Mouse (Mus musculus): ENCODE measurements around the gene Mgat4c. TPM values are rescaled to one million over a fixed set of nuclear protein-coding genes. Genes with fewer than 3 reads are reported as not detected.

The Mgat4c gene
- total RNA-seq (2021) = 10 to 100 TPM; 25.8 to 28.7 TPM

DNA sequence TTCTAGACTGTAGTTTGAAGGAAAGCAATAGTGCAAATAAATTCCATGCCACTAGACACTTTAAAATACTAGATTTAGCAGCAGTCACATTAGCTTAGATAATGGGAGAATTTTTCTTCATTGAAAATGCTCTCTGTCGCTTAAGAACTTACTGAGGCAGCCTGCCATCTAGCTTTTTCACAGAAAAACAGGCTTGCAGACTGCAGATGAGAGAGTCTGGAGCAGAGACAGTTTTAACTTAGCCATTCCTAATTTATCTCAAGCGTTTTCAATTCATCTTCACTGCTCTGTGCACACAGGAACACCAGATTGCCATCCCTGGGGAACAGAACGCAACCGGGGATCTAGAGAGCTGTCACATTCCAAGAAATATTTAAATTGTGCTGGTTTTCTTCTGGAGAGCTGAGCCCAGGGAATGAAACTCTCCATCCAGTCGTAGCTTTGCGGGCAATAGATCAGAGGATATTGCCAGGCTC is at the start of gene Mgat4c:
TSS of gene Mgat4c (plus strand) at position 51 of the 476 bp plus-strand sequence.
- peak; percentile 16 to 23 for DNase-seq (ENCODE audit: extremely low spot score in 1 of 2, low spot score in 1 of 2)

DNA sequence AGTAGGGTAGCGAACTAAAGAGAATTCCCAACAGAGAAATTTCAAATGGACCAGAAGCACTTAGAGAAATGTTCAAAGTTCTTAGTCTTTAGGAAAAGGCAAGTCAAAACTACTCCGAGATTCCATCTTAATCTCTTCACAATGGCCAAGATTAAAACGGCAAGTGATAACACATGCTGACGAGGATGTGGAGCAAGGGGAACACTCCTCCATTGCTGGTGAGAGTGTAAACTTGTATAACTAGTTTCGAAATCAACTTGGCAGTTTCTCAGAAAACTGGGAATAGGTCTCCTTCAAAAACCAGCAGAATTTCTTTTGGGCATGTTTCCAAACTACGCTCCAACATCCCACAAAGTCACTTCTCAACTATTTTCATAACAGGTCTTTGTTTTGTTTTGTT is 46.0 kb upstream of the Mgat4c start:
- DNase-seq (ENCODE audit: extremely low spot score in 1 of 2, low spot score in 1 of 2) = no peak

DNA sequence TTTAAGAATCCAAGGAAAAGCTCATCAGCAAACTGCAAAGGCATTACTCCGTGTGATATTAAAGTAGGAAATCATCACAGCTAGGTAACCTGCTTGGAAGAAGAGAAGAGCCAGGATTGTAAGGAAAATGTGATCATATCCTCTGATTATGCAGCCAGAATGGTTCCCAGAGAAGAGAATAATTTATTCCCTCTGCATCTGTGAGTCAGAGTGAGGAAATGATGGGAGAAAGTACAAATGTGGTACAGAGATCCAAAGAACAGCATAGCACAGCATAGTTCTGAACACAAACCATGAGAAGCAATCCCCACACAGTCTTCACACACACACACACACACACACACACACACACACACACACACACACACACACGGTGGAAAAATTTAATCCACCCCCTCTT is 40.2 kb upstream of the Mgat4c start:
- no peak for DNase-seq (ENCODE audit: extremely low spot score in 1 of 2, low spot score in 1 of 2)

DNA sequence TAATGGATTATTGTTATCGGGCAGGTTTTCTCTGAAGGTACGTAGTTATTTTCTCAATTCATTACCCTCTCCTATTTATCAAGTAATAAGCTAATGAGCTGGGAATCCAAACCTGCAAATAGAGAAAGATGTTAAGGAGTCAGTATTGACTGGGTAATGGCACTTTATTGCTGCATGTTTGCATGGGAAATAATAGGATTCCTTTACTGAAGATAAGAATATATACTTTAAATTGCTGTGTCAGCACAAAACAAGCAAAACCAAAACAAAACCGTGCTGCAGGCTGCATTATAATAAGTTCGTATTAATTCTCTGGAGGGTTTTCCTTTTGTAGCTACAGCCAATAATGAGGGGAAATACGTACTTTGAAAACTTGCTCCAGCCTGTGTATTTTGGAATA is 627 bp downstream of the Mgat4c start:
- no peak for DNase-seq (ENCODE audit: extremely low spot score in 1 of 2, low spot score in 1 of 2)

DNA sequence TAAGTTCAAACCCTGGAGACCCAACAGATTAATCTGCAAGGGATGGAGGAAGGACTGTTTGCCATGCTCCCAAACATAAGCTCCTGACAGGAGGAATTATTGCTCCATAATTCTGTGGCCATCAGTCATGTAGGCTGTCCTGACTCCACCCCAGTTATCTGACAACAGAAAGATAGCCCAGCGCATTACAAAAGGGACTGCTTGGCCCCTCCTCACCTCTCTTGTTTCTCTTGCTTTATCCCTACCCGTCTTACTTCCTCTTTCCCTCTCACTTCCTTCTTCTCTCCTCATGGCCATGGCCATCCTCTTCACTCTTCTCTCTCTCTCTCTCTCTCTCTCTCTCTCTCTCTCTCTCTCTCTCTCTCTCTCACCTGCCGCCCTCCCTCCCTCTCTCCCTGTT is 80.5 kb downstream of the Mgat4c start:
- DNase-seq (ENCODE audit: extremely low spot score in 1 of 2, low spot score in 1 of 2) = no peak

DNA sequence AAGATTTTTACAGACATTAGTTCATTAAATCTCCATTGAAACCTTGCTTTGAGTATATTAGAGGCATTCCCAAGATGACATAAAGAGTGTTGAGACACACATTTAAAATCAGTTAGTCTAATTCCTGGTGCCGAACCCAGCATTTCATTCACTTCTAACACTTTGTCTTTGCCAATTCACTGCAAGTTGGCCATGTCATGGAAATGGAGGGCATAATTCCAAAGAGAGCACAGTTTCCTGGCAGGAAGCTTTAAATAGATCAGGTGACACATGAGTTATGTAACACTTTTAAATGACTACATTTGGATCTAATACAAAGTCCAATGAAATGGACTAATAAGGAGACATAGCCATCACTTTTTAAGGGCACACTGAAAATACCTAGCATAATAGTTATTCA is 89.4 kb downstream of the Mgat4c start:
- no peak for DNase-seq (ENCODE audit: extremely low spot score in 1 of 2, low spot score in 1 of 2)

DNA sequence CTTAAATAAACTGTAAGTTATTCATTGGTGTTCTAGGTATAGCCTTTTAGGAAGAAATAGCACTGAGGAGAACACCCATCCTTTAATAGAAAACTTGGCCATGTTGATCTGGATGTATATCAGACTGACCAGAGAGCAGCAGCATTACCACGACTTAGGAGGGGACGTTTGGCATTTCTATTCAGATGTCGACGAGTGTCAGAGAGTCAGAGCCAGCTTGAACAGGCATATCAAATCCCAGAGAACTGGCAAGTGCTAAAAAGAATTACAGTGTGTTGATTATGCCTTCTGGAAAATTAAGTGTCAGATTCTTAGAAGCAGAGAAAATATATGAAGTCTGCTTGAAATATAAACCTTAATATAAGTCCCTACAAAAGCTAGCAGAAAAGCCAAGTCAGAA is 89.9 kb downstream of the Mgat4c start:
- DNase-seq (ENCODE audit: extremely low spot score in 1 of 2, low spot score in 1 of 2) = no peak

DNA sequence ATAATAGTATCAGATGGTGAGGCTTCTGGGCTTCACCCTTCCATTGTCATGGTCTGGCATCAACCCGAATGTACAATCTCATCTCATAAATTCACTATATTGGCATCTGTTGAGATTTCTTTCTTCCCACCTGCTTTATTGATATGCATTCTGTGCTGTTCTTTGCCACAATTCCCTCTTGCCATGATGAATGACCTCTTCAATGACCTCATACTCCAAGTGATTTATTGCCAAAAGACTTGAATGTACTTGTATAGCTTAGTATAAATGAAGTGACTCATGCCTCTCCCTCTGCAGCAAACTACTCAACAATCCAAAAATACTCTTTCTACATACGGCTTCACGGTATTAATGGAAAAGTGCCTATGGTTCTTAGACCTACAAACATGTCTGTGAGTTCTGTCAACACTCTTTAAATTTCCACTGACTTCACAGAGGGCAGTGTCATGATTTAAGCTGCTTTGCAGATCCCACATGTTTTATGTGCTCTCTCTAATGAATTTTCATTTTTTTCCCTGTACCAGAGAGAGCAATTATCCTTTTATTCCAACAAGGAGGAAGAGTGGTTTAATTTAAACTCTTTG is 102.0 kb downstream of the Mgat4c start:
- no peak for DNase-seq (ENCODE audit: extremely low spot score in 1 of 2, low spot score in 1 of 2)

DNA sequence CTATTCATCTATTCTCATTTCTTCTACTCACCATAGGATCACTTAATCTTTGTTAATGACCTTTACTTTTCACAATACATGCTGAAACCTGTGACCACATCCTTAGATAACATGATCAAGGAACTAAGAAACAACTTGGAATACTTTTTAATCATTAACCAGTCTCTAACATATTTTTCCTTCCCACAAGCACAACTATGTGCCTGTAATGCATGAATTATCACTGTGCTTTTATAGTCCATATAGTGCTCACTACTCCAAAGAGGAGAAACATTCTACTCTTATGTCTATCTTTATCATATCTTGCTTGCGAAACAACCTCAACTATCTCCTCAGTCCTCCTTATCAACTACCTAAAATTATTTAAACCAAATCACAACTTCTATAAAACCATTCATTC is 114.2 kb downstream of the Mgat4c start:
- DNase-seq (ENCODE audit: extremely low spot score in 1 of 2, low spot score in 1 of 2) = no peak

DNA sequence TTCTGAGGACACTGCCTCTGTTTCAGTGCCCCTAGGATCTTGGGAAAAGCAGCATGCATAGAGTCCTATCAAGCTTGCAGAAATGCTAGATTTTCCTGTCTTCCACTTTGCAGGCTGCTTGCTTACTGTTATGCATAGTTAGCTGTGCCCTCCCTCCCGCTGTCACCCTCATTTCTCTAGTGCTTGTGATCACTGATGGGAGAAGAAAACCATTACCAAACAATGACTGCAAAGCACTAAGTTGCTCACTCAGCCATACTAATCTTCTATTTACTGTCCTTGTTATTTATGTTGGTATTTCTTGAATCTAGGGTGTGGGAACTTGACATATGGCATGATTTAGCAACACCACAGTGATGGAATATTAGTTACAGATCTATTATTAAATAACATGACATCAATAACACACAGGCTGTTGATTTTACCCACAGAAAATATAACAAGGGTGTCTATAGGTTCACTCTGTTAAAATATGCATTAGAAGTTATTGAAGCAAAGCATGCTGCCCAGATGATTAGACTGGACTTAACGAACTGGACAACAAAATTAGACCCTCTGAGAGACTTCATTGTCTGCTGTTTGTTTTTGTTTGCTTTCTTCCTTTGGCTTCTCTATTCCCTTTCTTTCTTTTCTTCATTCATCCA is 117.7 kb downstream of the Mgat4c start:
- no peak for DNase-seq (ENCODE audit: extremely low spot score in 1 of 2, low spot score in 1 of 2)

DNA sequence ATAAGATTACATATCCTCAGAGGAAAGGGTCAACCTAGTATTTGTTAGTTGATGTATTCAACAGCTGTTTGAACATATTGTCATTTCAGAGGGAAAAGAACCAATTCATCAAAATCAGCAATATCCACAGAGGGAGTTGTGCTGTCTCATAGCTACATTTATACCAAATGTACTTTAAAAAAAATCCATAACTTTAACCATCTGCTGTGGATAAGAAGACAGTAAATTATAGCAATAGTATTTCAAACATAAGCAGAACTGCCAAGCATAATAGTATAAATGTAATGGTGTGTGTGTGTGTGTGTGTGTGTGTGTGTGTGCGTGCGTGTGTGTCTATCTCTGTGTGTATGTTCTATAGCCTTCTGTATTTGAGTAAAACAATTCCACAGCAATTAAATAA is 127.5 kb downstream of the Mgat4c start:
- no peak for DNase-seq (ENCODE audit: extremely low spot score in 1 of 2, low spot score in 1 of 2)

GRCm38 (mm10) chr10:101816902-101817301 is 135.6 kb downstream of the Mgat4c start:
- no peak for DNase-seq (ENCODE audit: extremely low spot score in 1 of 2, low spot score in 1 of 2)

GRCm38 (mm10) chr10:101827944-101828343 is 146.7 kb downstream of the Mgat4c start:
- DNase-seq (ENCODE audit: extremely low spot score in 1 of 2, low spot score in 1 of 2) = no peak

DNA sequence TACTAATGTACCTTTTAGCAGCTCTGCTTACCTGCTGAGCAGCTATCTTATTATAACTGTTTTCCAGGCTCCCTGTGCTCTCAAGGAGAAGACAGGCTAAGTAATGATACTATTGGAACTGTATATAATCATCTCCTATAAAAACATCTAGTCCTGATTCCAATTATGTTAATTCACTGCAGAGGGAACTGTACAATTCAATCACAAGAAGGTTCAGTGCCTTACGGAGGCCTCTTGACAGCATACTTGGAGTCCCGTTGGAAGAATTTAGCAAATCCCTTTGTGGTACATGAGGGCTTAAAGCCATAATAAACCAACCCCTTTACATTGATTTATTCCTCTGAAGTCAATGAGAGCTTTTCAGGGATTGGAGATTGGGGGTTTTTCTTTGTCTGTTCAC is 174.8 kb downstream of the Mgat4c start:
- DNase-seq (ENCODE audit: extremely low spot score in 1 of 2, low spot score in 1 of 2) = no peak

DNA sequence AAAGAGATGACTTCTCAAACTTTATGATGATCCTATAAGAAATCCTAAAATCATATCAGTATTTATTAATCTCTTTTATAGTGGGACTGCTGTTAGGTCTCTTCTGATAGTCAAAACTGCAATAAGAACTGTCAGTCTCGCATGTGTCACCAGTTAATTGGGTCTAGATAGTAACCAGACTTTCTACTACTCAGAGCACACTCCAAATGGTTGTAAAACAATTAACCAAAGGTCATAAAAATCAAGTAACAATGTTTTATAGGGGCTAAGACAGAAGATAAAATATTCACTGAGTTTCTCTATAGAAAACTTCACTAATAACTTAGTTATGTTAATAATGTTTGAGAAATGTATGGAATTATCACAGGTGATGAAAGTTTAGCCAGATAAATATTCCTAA is 208.6 kb downstream of the Mgat4c start:
- no peak for DNase-seq (ENCODE audit: extremely low spot score in 1 of 2, low spot score in 1 of 2)

DNA sequence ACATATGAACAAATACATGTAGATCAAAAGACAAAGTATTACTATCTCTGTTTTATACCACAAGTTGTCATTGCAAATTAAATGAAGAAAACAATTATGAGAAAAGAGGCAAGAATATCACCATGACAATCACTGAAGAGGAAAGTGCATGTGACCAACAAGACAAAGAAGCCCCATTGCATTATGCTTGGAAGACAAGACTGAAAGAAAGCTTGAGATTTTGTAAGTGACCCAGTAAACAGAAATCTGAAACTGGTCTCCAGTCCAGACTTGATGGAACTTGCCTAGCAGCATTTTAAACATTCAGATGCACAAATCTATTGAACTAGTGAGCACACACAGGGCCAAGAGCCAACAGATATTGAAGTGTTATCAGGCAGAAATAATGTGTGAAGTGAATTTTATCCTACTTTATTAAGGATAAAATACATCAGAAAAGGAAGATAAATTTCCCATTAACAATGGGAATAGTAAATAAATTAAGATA is 236.1 kb downstream of the Mgat4c start:
- DNase-seq (ENCODE audit: extremely low spot score in 1 of 2, low spot score in 1 of 2) = no peak

DNA sequence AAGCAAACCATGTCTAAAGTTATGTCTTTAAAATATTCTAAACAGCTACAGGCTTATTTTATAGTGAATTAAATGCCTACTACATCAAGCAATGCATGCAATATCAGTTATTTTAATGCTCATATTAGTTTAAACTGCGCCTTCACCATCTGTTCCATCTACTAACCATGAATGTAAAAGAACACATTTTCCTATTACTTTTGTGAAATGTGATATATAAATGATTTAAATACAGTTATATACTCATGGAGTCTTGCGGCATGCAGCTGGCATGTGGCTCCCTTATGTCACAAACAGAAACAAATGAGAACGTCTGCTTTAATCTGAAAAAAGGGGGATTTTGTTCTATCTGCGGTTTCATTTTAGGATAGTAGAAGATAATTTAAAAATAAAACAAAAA is 316.3 kb downstream of the Mgat4c start:
- no peak for DNase-seq (ENCODE audit: extremely low spot score in 1 of 2, low spot score in 1 of 2)

- no peak for DNase-seq (ENCODE audit: extremely low spot score in 1 of 2, low spot score in 1 of 2)
Measured at GRCm38 (mm10) chr10:102042513-102042912, 361.2 kb downstream of the Mgat4c start.

GRCm38 (mm10) chr10:102056218-102056617 is 374.9 kb downstream of the Mgat4c start:
- DNase-seq (ENCODE audit: extremely low spot score in 1 of 2, low spot score in 1 of 2) = no peak

DNA sequence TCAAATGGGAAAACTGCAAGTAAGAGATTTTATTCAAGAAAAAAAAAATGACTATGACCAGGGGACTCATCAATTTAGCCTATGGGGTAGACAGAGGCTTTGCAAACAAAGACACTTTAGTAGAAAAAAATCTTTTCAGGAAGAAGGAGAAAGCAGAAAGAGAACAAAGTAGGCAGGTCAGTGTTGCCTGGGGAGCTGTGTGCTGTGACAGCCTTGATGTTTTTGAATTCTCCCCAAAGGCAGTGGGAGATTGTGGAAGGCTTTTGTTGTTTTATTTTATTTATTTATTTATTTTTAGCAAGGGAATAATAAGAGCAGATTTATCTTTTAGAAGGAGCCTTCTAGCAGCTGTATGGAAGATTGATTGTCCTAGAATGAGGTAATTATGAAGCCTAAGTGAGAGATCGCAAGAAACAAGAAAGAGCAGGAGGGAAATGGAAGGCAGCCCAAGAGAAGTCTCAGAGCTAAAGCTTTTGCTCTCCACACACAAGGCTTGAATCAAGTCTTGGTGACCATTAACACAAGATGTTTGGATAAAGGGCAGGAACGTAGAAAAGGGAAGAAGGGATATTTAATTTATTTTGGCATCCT is 375.8 kb downstream of the Mgat4c start:
- no peak for DNase-seq (ENCODE audit: extremely low spot score in 1 of 2, low spot score in 1 of 2)

- no peak for DNase-seq (ENCODE audit: extremely low spot score in 1 of 2, low spot score in 1 of 2)
Measured at GRCm38 (mm10) chr10:102074541-102075398, 393.5 kb downstream of the Mgat4c start.

Measured in layer of hippocampus, postnatal 25 days (tissue).